16 mouse cellular contexts compared by ENCODE assay signal in the genomic region with DNA sequence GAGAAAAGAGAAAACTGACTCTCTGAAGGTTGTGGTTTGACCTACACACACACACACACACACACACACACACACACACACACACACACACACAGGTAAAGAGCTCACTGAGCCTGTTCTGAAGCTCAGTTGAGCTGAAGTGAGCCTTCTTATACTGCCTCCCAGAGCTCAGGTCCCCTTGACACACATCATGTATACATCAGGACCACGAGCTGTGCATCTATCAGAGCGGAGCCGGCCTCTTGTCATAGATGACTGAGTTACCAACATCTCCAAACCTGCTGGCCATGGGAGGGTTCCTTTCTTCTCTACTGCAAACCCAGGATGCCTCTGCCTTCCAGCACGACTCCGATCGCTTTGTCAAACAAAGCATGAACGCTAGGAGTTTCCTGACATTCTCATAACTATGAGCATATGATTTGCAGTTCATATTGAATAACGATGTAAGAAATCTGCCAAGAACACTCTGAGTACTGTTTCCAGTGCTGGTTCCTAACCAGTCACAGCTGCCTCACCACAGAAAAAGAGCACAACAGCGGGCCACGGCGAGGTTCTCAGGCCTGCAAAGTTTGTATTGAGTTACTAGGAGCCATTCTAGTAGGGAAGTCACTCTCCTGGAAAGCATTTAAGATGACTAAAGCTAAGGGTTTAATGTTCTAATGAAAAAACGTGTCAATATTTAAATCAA.
A peak's percentile ranks its signal among the peaks of the same experiment; 100 is the strongest.
DNase-seq lines count a peak whose midpoint lies in the region; ATAC-seq and TF ChIP-seq lines count a peak whose summit lies in the region.
"Had no signal": no experiment of that assay in that cellular context is flagged by ENCODE, and none has a peak within 500 bp of the region (broad histone marks: within the 10 kb centered on the region; RNA-seq: fewer than 3 reads in every experiment).

No protein-coding gene starts in this region.

- no peak for TF ChIP-seq POLR2A in lung, adult 2 months (IDR thresholded peaks at IDR 0.05; ENCODE audit: borderline replicate concordance, extremely low read depth, low read depth, low read length)

- no peaks in the 10 kb centered on the region for H3K27me3 ChIP-seq in intestine, embryonic 14.5 days (replicated peaks; ENCODE audit: control insufficient read depth, insufficient read depth, low read length)
- H3K27me3 ChIP-seq in intestine, embryonic 15.5 days (replicated peaks): no peaks in the 10 kb centered on the region
- H3K27me3 ChIP-seq in lung, embryonic 16.5 days (ENCODE audit: control insufficient read depth, insufficient read depth, low read depth, low read length): no peaks in the 10 kb centered on the region
- no peaks in the 10 kb centered on the region for H3K27me3 ChIP-seq in limb, embryonic 11.5 days (ENCODE audit: control insufficient read depth, insufficient read depth, low read length)
- H3K27me3 ChIP-seq: CH12.LX; heart, embryonic 13.5 days; hindbrain, embryonic 15.5 days; Patski had no signal

- 0 out of 2 replicates have a peak overlapping the region, but pooled peaks have one; percentile 3 for H3K27ac ChIP-seq in intestine, embryonic 14.5 days (ENCODE audit: low read depth)
- H3K27ac ChIP-seq in intestine, embryonic 15.5 days: no peak overlapping the region
- H3K27ac ChIP-seq in lung, embryonic 16.5 days (ENCODE audit: low read length): no peak overlapping the region
- 0 out of 2 replicates have a peak overlapping the region, but pooled peaks have one; percentile 30 for H3K27ac ChIP-seq in limb, embryonic 11.5 days (replicated peaks; ENCODE audit: low read depth, low read length)
- H3K27ac ChIP-seq: hindbrain, embryonic 15.5 days had no signal

- H3K36me3 ChIP-seq in intestine, embryonic 14.5 days (ENCODE audit: control insufficient read depth, insufficient read depth, low read length): no peaks in the 10 kb centered on the region
- no peaks in the 10 kb centered on the region for H3K36me3 ChIP-seq in intestine, embryonic 15.5 days
- H3K36me3 ChIP-seq in lung, embryonic 16.5 days (ENCODE audit: control insufficient read depth, insufficient read depth, low read length): no peaks in the 10 kb centered on the region
- no peaks in the 10 kb centered on the region for H3K36me3 ChIP-seq in limb, embryonic 11.5 days (ENCODE audit: control insufficient read depth, insufficient read depth, low read length)
- H3K36me3 ChIP-seq: heart, embryonic 13.5 days; hindbrain, embryonic 15.5 days had no signal

- no peaks in the 10 kb centered on the region for H3K9me3 ChIP-seq in intestine, embryonic 14.5 days (ENCODE audit: control insufficient read depth, low read length)
- no peaks in the 10 kb centered on the region for H3K9me3 ChIP-seq in intestine, embryonic 15.5 days
- H3K9me3 ChIP-seq in lung, embryonic 16.5 days (ENCODE audit: control insufficient read depth, low read length): no peaks in the 10 kb centered on the region
- H3K9me3 ChIP-seq in limb, embryonic 11.5 days (ENCODE audit: control insufficient read depth, low read length): no peaks in the 10 kb centered on the region
- H3K9me3 ChIP-seq: heart, embryonic 13.5 days; hindbrain, embryonic 15.5 days had no signal

- 68% methylated on average over 12 of the region's 12 CpGs for WGBS in intestine, embryonic 14.5 days
- 63% methylated on average over 12 of the region's 12 CpGs for WGBS in intestine, embryonic 15.5 days
- 47% methylated on average over 12 of the region's 12 CpGs for WGBS in lung, embryonic 16.5 days
- WGBS in lung, adult 2 months: 68% methylated on average over 12 of the region's 12 CpGs
- 61% methylated on average over 12 of the region's 12 CpGs for WGBS in limb, embryonic 11.5 days

- no peak overlapping the region for H3K9ac ChIP-seq in intestine, embryonic 14.5 days (ENCODE audit: low read length)
- H3K9ac ChIP-seq in intestine, embryonic 15.5 days: no peak overlapping the region
- H3K9ac ChIP-seq in lung, embryonic 16.5 days (ENCODE audit: low read length): no peak overlapping the region
- no peak overlapping the region for H3K9ac ChIP-seq in limb, embryonic 11.5 days (ENCODE audit: low read length)
- H3K9ac ChIP-seq: heart, embryonic 13.5 days; hindbrain, embryonic 15.5 days; liver, postnatal 0 days had no signal

- no peak overlapping the region for H3K4me2 ChIP-seq in intestine, embryonic 14.5 days (ENCODE audit: low read length)
- H3K4me2 ChIP-seq in intestine, embryonic 15.5 days (replicated peaks): no peak overlapping the region
- H3K4me2 ChIP-seq in lung, embryonic 16.5 days (ENCODE audit: low read depth, low read length): no peak overlapping the region
- no peak overlapping the region for H3K4me2 ChIP-seq in limb, embryonic 11.5 days (ENCODE audit: low read depth, severe bottlenecking)
- H3K4me2 ChIP-seq: heart, embryonic 13.5 days; hindbrain, embryonic 15.5 days had no signal

- no peak for DNase-seq in intestine, embryonic 14.5 days (ENCODE audit: low spot score)
- DNase-seq in lung, adult 2 months: no peak
- DNase-seq in limb, embryonic 11.5 days (ENCODE audit: low spot score): peak; percentile 49
- DNase-seq in left cerebral cortex, postnatal 36 days (ENCODE audit: low spot score in 2 of 2): no peak
- DNase-seq in frontal cortex, postnatal 10 days (ENCODE audit: low spot score in 2 of 2): no peak
- DNase-seq: cerebellum, adult 8-10 months; embryo, embryonic 11 days; gastrocnemius, postnatal 14 days; liver, postnatal 0 days; right cerebral cortex, postnatal 25 days had no signal

- no peak for TF ChIP-seq CTCF in lung, adult 2 months (IDR thresholded peaks at IDR 0.05; ENCODE audit: insufficient read depth, low read length)

- intact Hi-C loops in left cerebral cortex, postnatal 36 days (cut with DNase I): no loop called here

- H3K4me3 ChIP-seq in intestine, embryonic 14.5 days (ENCODE audit: low read depth, low read length): no peak overlapping the region
- H3K4me3 ChIP-seq in intestine, embryonic 15.5 days (replicated peaks): no peak overlapping the region
- no peak overlapping the region for H3K4me3 ChIP-seq in lung, embryonic 16.5 days (ENCODE audit: low read length)
- H3K4me3 ChIP-seq in lung, adult 2 months (replicated peaks; ENCODE audit: extremely low read depth, low read depth, low read length): no peak overlapping the region
- no peak overlapping the region for H3K4me3 ChIP-seq in limb, embryonic 11.5 days (ENCODE audit: low read depth, low read length)
- H3K4me3 ChIP-seq: heart, embryonic 13.5 days; hindbrain, embryonic 15.5 days had no signal

- peaks cover 9% of the 10 kb centered on the region; the same call in 1 of the 2 replicates for H3K4me1 ChIP-seq in intestine, embryonic 14.5 days (replicated peaks; ENCODE audit: control insufficient read depth, insufficient read depth, low read length)
- H3K4me1 ChIP-seq in intestine, embryonic 15.5 days (replicated peaks): no peaks in the 10 kb centered on the region
- H3K4me1 ChIP-seq in lung, embryonic 16.5 days (replicated peaks; ENCODE audit: control insufficient read depth, insufficient read depth, low read length): peaks cover 14% of the 10 kb centered on the region
- no peaks in the 10 kb centered on the region; the same call in 1 of the 2 replicates for H3K4me1 ChIP-seq in lung, adult 2 months (ENCODE audit: control insufficient read depth, insufficient read depth, low read length)
- no peaks in the 10 kb centered on the region for H3K4me1 ChIP-seq in limb, embryonic 11.5 days (ENCODE audit: control insufficient read depth, insufficient read depth, low read length)
- H3K4me1 ChIP-seq: hindbrain, embryonic 15.5 days had no signal

- ATAC-seq in intestine, embryonic 14.5 days (replicated peaks; ENCODE audit: low FRiP score, low TSS enrichment, low read depth): no peak
- no peak for ATAC-seq in intestine, embryonic 15.5 days
- peak; percentile 31; the same call in 1 of the 2 replicates for ATAC-seq in lung, embryonic 16.5 days (ENCODE audit: low read depth)
- ATAC-seq in limb, embryonic 11.5 days (ENCODE audit: insufficient number of reproducible peaks, low FRiP score, low TSS enrichment, low read depth): no peak
- ATAC-seq: liver, postnatal 0 days; Patski had no signal

Comparison
In these comparisons a context has a peak if more than half of its experiments do, and no peak if none do; other contexts are left out.
1. H3K27ac ChIP-seq: peak in intestine, embryonic 14.5 days (single experiment) and limb, embryonic 11.5 days (single experiment); none in intestine, embryonic 15.5 days (single experiment) and lung, embryonic 16.5 days (single experiment).